Mouse (Mus musculus): ENCODE measurements around the gene Setd1a. TPM values are rescaled to one million over a fixed set of nuclear protein-coding genes. Genes with fewer than 3 reads are reported as not detected.

Setd1a gene
- 73.7 to 86.9 TPM (median 79.4 TPM) in 4 replicates for total RNA-seq (2023)

GRCm38 (mm10) chr7:127776426-127776825 lies at the start of gene Setd1a:
Gene Setd1a (plus strand): TSS chr7:127776670.

GRCm38 (mm10) chr7:127732066-127732465 lies 44.4 kb upstream of the Setd1a start, which contains the start of gene Ctf2:
Gene Ctf2 (minus strand): TSS chr7:127732166.

GRCm38 (mm10) chr7:127744366-127745045 lies 32.0 kb upstream of the Setd1a start, which contains the start of gene Fbxl19:
Gene Fbxl19 (plus strand): TSS chr7:127744543.

GRCm38 (mm10) chr7:127769651-127770038 lies 6.8 kb upstream of the Setd1a start, which contains the start of gene Orai3:
Gene Orai3 (plus strand): TSS chr7:127769815.

GRCm38 (mm10) chr7:127785308-127785707 lies 8.8 kb downstream of the Setd1a start, which contains the start of gene Gm49388:
Gene Gm49388 (plus strand): TSS chr7:127785608.

GRCm38 (mm10) chr7:127800435-127801009 lies 24.1 kb downstream of the Setd1a start, which contains the start of gene Hsd3b7:
Gene Hsd3b7 (plus strand): TSS chr7:127800604.

GRCm38 (mm10) chr7:127824176-127824871 lies 47.9 kb downstream of the Setd1a start, which contains the start of the genes Stx4a and Stx1b:
Gene Stx4a (plus strand): TSS chr7:127824294.
Gene Stx1b (minus strand): TSS chr7:127824549.

Other genes starting within 250 kb of the Setd1a start
- 8.3 TPM in 1 of 4 replicates, not detected in the others for gene Tmem265, start 215.3 kb upstream of the Setd1a start, total RNA-seq (2023)
- 119 to 136 TPM (median 126 TPM) in 4 replicates for gene Phkg2, start 203.3 kb upstream of the Setd1a start, total RNA-seq (2023)
- gene Ccdc189, start 188.1 kb upstream of the Setd1a start, total RNA-seq (2023): 0.38 to 1.5 TPM (median 0.60 TPM) in 4 replicates
- 148 to 154 TPM (median 150 TPM) in 4 replicates for gene Rnf40, start 187.9 kb upstream of the Setd1a start, total RNA-seq (2023)
- 3.0 to 5.8 TPM (median 3.5 TPM) in 4 replicates for gene Zfp629, start 160.9 kb upstream of the Setd1a start, total RNA-seq (2023)
- gene Bcl7c, start 67.7 kb upstream of the Setd1a start, total RNA-seq (2023): 63.0 to 68.4 TPM (median 63.8 TPM) in 4 replicates
- gene Ctf1, start 63.9 kb upstream of the Setd1a start, total RNA-seq (2023): not detected in 4 replicates
- gene Ctf2, start 44.5 kb upstream of the Setd1a start, total RNA-seq (2023): not detected in 4 replicates
- 14.7 to 17.9 TPM (median 15.5 TPM) in 4 replicates for gene Fbxl19, start 32.1 kb upstream of the Setd1a start, total RNA-seq (2023)
- 28.6 to 34.8 TPM (median 29.6 TPM) in 4 replicates for gene Orai3, start 6.9 kb upstream of the Setd1a start, total RNA-seq (2023)
- gene Gm49388, start 8.9 kb downstream of the Setd1a start, total RNA-seq (2023): 1.5 to 2.4 TPM in 2 of 4 replicates, not detected in the others
- gene Hsd3b7, start 23.9 kb downstream of the Setd1a start, total RNA-seq (2023): 1.7 to 3.7 TPM (median 3.2 TPM) in 4 replicates
- gene Stx4a, start 47.6 kb downstream of the Setd1a start, total RNA-seq (2023): 121 to 153 TPM (median 133 TPM) in 4 replicates
- gene Stx1b, start 47.9 kb downstream of the Setd1a start, total RNA-seq (2023): not detected in 4 replicates
- 91.0 to 95.6 TPM (median 92.9 TPM) in 4 replicates for gene Zfp646, start 99.6 kb downstream of the Setd1a start, total RNA-seq (2023)
- 13.9 to 14.9 TPM (median 14.4 TPM) in 4 replicates for gene Zfp668, start 100.2 kb downstream of the Setd1a start, total RNA-seq (2023)
- gene Prss53, start 114.3 kb downstream of the Setd1a start, total RNA-seq (2023): 0.35 to 0.45 TPM (median 0.40 TPM) in 4 replicates
- not detected in 4 replicates for gene Gm21974, start 118.8 kb downstream of the Setd1a start, total RNA-seq (2023)
- 15.5 to 22.2 TPM (median 17.5 TPM) in 4 replicates for gene Vkorc1, start 118.9 kb downstream of the Setd1a start, total RNA-seq (2023)
- gene Bckdk, start 127.4 kb downstream of the Setd1a start, total RNA-seq (2023): 30.2 to 34.8 TPM (median 32.9 TPM) in 4 replicates
- gene Kat8, start 135.8 kb downstream of the Setd1a start, total RNA-seq (2023): 43.2 to 49.2 TPM (median 46.0 TPM) in 4 replicates
- gene Prss8, start 153.4 kb downstream of the Setd1a start, total RNA-seq (2023): not detected in 4 replicates
- 2.5 to 3.3 TPM (median 2.8 TPM) in 4 replicates for gene Prss36, start 170.1 kb downstream of the Setd1a start, total RNA-seq (2023)
- 793 to 895 TPM (median 867 TPM) in 4 replicates for gene Fus, start 190.8 kb downstream of the Setd1a start, total RNA-seq (2023)
- 24.0 to 28.8 TPM (median 26.2 TPM) in 4 replicates for gene Pycard, start 217.2 kb downstream of the Setd1a start, total RNA-seq (2023)
- gene Trim72, start 227.3 kb downstream of the Setd1a start, total RNA-seq (2023): 0.26 to 1.7 TPM (median 1.0 TPM) in 4 replicates

Measured in B cell, adult 62 days (primary cell).